Mouse (Mus musculus) MEL (cell line): ENCODE measurements around the gene Tubb2b. TPM values are rescaled to one million over a fixed set of nuclear protein-coding genes. Genes with fewer than 3 reads are reported as not detected.

Experiments
- DNase-seq: peaks from one replicate; pipeline ENCODE4 v3.0.0; 2011; ENCODE audit warnings: low read depth, low spot score
- H3K27ac ChIP-seq: 2 replicates; pipeline ENCODE4 v1.5.1; 2012; ENCODE audit warnings: low read depth, mild to moderate bottlenecking, control low read depth, low read length, moderate library complexity; ENCODE audit not compliant: control insufficient read depth
- H3K27me3 ChIP-seq, 2 experiments: fragments of 150-350 bp in 1 of 2; sonication (generic) in 1 of 2; 2 replicates each; pipeline ENCODE4 v1.6.1; 2012; ENCODE audit warnings: low read length in 2 of 2, mild to moderate bottlenecking in 2 of 2, improper control_type of control experiment in 1 of 2, moderate library complexity in 1 of 2; ENCODE audit not compliant: insufficient read depth in 2 of 2, control insufficient read depth in 1 of 2
- H3K36me3 ChIP-seq, 2 experiments: 2 replicates each; pipeline ENCODE4 v1.6.1; 2012 to 2014; ENCODE audit warnings: low read length in 2 of 2, improper control_type of control experiment in 1 of 2, inconsistent platforms in 1 of 2, mild to moderate bottlenecking in 1 of 2; ENCODE audit not compliant: insufficient read depth in 2 of 2, control insufficient read depth in 1 of 2
- H3K4me1 ChIP-seq, 2 experiments: fragments of 150-350 bp in 1 of 2; sonication (generic) in 1 of 2; 2 replicates each; pipeline ENCODE4 v1.6.1; 2012; ENCODE audit warnings: low read length in 2 of 2, improper control_type of control experiment in 1 of 2, mild to moderate bottlenecking in 1 of 2; ENCODE audit not compliant: insufficient read depth in 2 of 2, control insufficient read depth in 1 of 2
- H3K4me3 ChIP-seq, 2 experiments: fragments of 150-350 bp in 1 of 2; sonication (generic) in 1 of 2; 2 replicates each; pipeline ENCODE4 v1.5.1; 2012; ENCODE audit warnings: low read depth in 2 of 2, low read length in 2 of 2, mild to moderate bottlenecking in 2 of 2, moderate library complexity in 2 of 2, control low read depth in 1 of 2, improper control_type of control experiment in 1 of 2; ENCODE audit not compliant: control insufficient read depth in 1 of 2, insufficient read depth in 1 of 2
- H3K79me2 ChIP-seq: 2 replicates; pipeline ENCODE4 v1.6.1; 2012; ENCODE audit warnings: mild to moderate bottlenecking, low read length, moderate library complexity; ENCODE audit not compliant: control insufficient read depth, poor library complexity, insufficient read depth
- H3K9ac ChIP-seq: 2 replicates; pipeline ENCODE4 v1.6.1; 2012; ENCODE audit warnings: low read depth, mild to moderate bottlenecking, control low read depth, low read length, moderate library complexity; ENCODE audit not compliant: control insufficient read depth, poor library complexity, severe bottlenecking
- H3K9me3 ChIP-seq: fragments of 150-350 bp; sonication (generic); replicated peaks from 2 replicates; pipeline ENCODE4 v1.6.1; 2012; ENCODE audit warnings: mild to moderate bottlenecking, low read length, improper control_type of control experiment, moderate library complexity; ENCODE audit not compliant: insufficient read depth
- BHLHE40 ChIP-seq: IDR thresholded peaks from 2 replicates; pipeline ENCODE4 v1.6.1; 2012; ENCODE audit warnings: low read depth, mild to moderate bottlenecking, inconsistent platforms, low read length, improper control_type of control experiment, borderline replicate concordance
- CHD1 ChIP-seq: IDR thresholded peaks from 2 replicates; pipeline ENCODE4 v1.6.1; 2012; ENCODE audit warnings: low read depth, mild to moderate bottlenecking, inconsistent platforms, low read length, improper control_type of control experiment
- CTCF ChIP-seq, 3 experiments: IDR thresholded peaks in 2 of 3; conservative IDR thresholded peaks in 1 of 3; 2 replicates each; pipeline ENCODE4 v1.5.1; 2011 to 2012; ENCODE audit warnings: low read length in 3 of 3, low read depth in 2 of 3, mild to moderate bottlenecking in 2 of 3, improper control_type of control experiment in 1 of 3, inconsistent platforms in 1 of 3, mixed read lengths in 1 of 3, moderate library complexity in 1 of 3; ENCODE audit not compliant: control insufficient read depth in 1 of 3, insufficient read depth in 1 of 3, poor library complexity in 1 of 3, severe bottlenecking in 1 of 3
- E2F4 ChIP-seq: IDR thresholded peaks from 2 replicates; pipeline ENCODE4 v1.6.1; 2011; ENCODE audit warnings: low read depth, low read length, improper control_type of control experiment, borderline replicate concordance
- EP300 ChIP-seq, 2 experiments: IDR thresholded peaks; 2 replicates each; pipeline ENCODE4 v1.6.1; 2011; ENCODE audit warnings: improper control_type of control experiment in 2 of 2, low read length in 2 of 2, low read depth in 1 of 2, mild to moderate bottlenecking in 1 of 2
- ETS1 ChIP-seq: IDR thresholded peaks from 2 replicates; pipeline ENCODE4 v1.6.1; 2012; ENCODE audit warnings: low read depth, mild to moderate bottlenecking, inconsistent platforms, low read length, improper control_type of control experiment, moderate library complexity
- GATA1 ChIP-seq: IDR thresholded peaks from 2 replicates; pipeline ENCODE4 v1.6.1; 2011; ENCODE audit warnings: low read depth, low read length, improper control_type of control experiment
- HCFC1 ChIP-seq: IDR thresholded peaks from 2 replicates; pipeline ENCODE4 v1.6.1; 2012; ENCODE audit warnings: low read depth, mild to moderate bottlenecking, inconsistent platforms, low read length, improper control_type of control experiment, moderate library complexity
- JUND ChIP-seq: IDR thresholded peaks from 2 replicates; pipeline ENCODE4 v1.6.1; 2011; ENCODE audit warnings: low read depth, mild to moderate bottlenecking, improper control_type of control experiment, low read length
- KAT2A ChIP-seq: conservative IDR thresholded peaks from 2 replicates; pipeline ENCODE4 v1.6.1; 2012; ENCODE audit warnings: low read depth, low read length, improper control_type of control experiment, inconsistent platforms
- MAFK ChIP-seq: IDR thresholded peaks from 2 replicates; pipeline ENCODE4 v1.6.1; 2011; ENCODE audit warnings: low read depth, mild to moderate bottlenecking, low read length, improper control_type of control experiment, borderline replicate concordance
- MAX ChIP-seq: IDR thresholded peaks from 2 replicates; pipeline ENCODE4 v1.6.1; 2011; ENCODE audit warnings: low read length, improper control_type of control experiment
- MAZ ChIP-seq: IDR thresholded peaks from 2 replicates; pipeline ENCODE4 v1.6.1; 2012; ENCODE audit warnings: low read depth, mild to moderate bottlenecking, inconsistent platforms, low read length, improper control_type of control experiment
- MEF2A ChIP-seq: IDR thresholded peaks from 2 replicates; pipeline ENCODE4 v1.6.1; 2014; ENCODE audit warnings: low read depth, mild to moderate bottlenecking, inconsistent platforms, low read length, improper control_type of control experiment; ENCODE audit not compliant: poor library complexity, insufficient replicate concordance, severe bottlenecking; ENCODE audit errors: extremely low read depth
- MYB ChIP-seq: IDR thresholded peaks from 2 replicates; pipeline ENCODE4 v1.6.1; 2011; ENCODE audit warnings: mild to moderate bottlenecking, low read depth, low read length, improper control_type of control experiment
- MYC ChIP-seq: IDR thresholded peaks from 2 replicates; pipeline ENCODE4 v1.6.1; 2011; ENCODE audit warnings: low read depth, mild to moderate bottlenecking, low read length, improper control_type of control experiment, moderate library complexity
- NELFE ChIP-seq: IDR thresholded peaks from 2 replicates; pipeline ENCODE4 v1.6.1; 2011; ENCODE audit warnings: low read depth, low read length, improper control_type of control experiment
- NRF1 ChIP-seq: IDR thresholded peaks from 2 replicates; pipeline ENCODE4 v1.6.1; 2014; ENCODE audit warnings: low read depth, mild to moderate bottlenecking, inconsistent platforms, low read length, improper control_type of control experiment, moderate library complexity; ENCODE audit not compliant: poor library complexity, insufficient read depth, severe bottlenecking
- POLR2A ChIP-seq, 2 experiments: IDR thresholded peaks; 2 replicates each; pipeline ENCODE4 v1.6.1; 2011 to 2012; ENCODE audit warnings: low read length in 2 of 2, mild to moderate bottlenecking in 2 of 2, control low read depth in 1 of 2, improper control_type of control experiment in 1 of 2, low read depth in 1 of 2, moderate library complexity in 1 of 2; ENCODE audit not compliant: control insufficient read depth in 1 of 2, insufficient read depth in 1 of 2, poor library complexity in 1 of 2
- POLR2AphosphoS5 ChIP-seq: IDR thresholded peaks from 2 replicates; pipeline ENCODE4 v1.6.1; 2012; ENCODE audit warnings: low read depth, borderline replicate concordance, mild to moderate bottlenecking, inconsistent platforms, low read length, moderate library complexity, mixed read lengths
- RAD21 ChIP-seq: IDR thresholded peaks from 2 replicates; pipeline ENCODE4 v1.6.1; 2011; ENCODE audit warnings: mild to moderate bottlenecking, low read depth, low read length, improper control_type of control experiment
- RCOR1 ChIP-seq: IDR thresholded peaks from 2 replicates; pipeline ENCODE4 v1.6.1; 2012; ENCODE audit warnings: low read depth, mild to moderate bottlenecking, inconsistent platforms, low read length, improper control_type of control experiment
- SIN3A ChIP-seq: IDR thresholded peaks from 2 replicates; pipeline ENCODE4 v1.6.1; 2012; ENCODE audit warnings: low read length, improper control_type of control experiment, inconsistent platforms
- SMC3 ChIP-seq: IDR thresholded peaks from 2 replicates; pipeline ENCODE4 v1.6.1; 2011; ENCODE audit warnings: low read depth, low read length, improper control_type of control experiment
- TAL1 ChIP-seq: IDR thresholded peaks from 2 replicates; pipeline ENCODE4 v1.6.1; 2012; ENCODE audit warnings: mild to moderate bottlenecking, inconsistent platforms, low read length, moderate library complexity, mixed read lengths
- TBP ChIP-seq: IDR thresholded peaks from 2 replicates; pipeline ENCODE4 v1.8.0; 2011; ENCODE audit warnings: low read depth, low read length, improper control_type of control experiment
- UBTF ChIP-seq: IDR thresholded peaks from 2 replicates; pipeline ENCODE4 v1.6.1; 2012; ENCODE audit warnings: low read depth, mild to moderate bottlenecking, inconsistent platforms, low read length, improper control_type of control experiment, moderate library complexity, borderline replicate concordance; ENCODE audit not compliant: insufficient read depth
- USF1 ChIP-seq: IDR thresholded peaks from 2 replicates; pipeline ENCODE4 v1.6.1; 2014; ENCODE audit warnings: low read depth, mild to moderate bottlenecking, inconsistent platforms, low read length, improper control_type of control experiment, moderate library complexity
- USF2 ChIP-seq, 2 experiments: IDR thresholded peaks; 2 replicates each; pipeline ENCODE4 v1.6.1; 2011 to 2012; ENCODE audit warnings: improper control_type of control experiment in 2 of 2, low read length in 2 of 2, borderline replicate concordance in 1 of 2, inconsistent platforms in 1 of 2, low read depth in 1 of 2, mild to moderate bottlenecking in 1 of 2; ENCODE audit not compliant: insufficient read depth in 1 of 2
- ZC3H11A ChIP-seq: IDR thresholded peaks from 2 replicates; pipeline ENCODE4 v1.6.1; 2012; ENCODE audit warnings: low read depth, mild to moderate bottlenecking, inconsistent platforms, low read length, improper control_type of control experiment
- ZMIZ1 ChIP-seq: IDR thresholded peaks from 2 replicates; pipeline ENCODE4 v1.6.1; 2012; ENCODE audit warnings: low read depth, mild to moderate bottlenecking, inconsistent platforms, low read length, improper control_type of control experiment, moderate library complexity
- polyA plus RNA-seq, 2 experiments: library from polyadenylated mRNA; stranded (reverse) in 1 of 2; unstranded in 1 of 2; fragments of >175 nt in 1 of 2; fragments of >200 nt in 1 of 2; gene quantifications; 2 replicates each; pipeline versions ENCODE4 v1.2.1 to v1.2.4; 2012; ENCODE audit warnings: low replicate concordance in 2 of 2, low read depth in 1 of 2; ENCODE audit not compliant: insufficient read length in 2 of 2, insufficient read depth in 1 of 2, missing spikeins in 1 of 2
- total RNA-seq: library from RNA; depleted of rRNA; stranded (reverse); fragments of 300-350 nt; gene quantifications from 2 replicates; pipeline ENCODE4 v1.2.3, GENCODE M21; 2012

Gene Tubb2b
- total and polyA plus RNA-seq, 3 experiments = 1.4 to 10.6 TPM; not detected in 1

- no peak for DNase-seq
- no peaks in the 10 kb centered on the region for H3K9me3 ChIP-seq
Measured at GRCm38 (mm10) chr13:34079801-34080200, 50.5 kb downstream of the Tubb2b start.

GRCm38 (mm10) chr13:34078500-34079280 lies 51.6 kb downstream of the Tubb2b start:
- no peaks in the 10 kb centered on the region for H3K27me3 ChIP-seq
- H3K4me1 ChIP-seq = peaks cover 2 to 8% of the 10 kb centered on the region in 2 experiments; a peak in 3 of 4 replicates
- H3K9me3 ChIP-seq = no peaks in the 10 kb centered on the region
- H3K4me3 ChIP-seq = peak overlapping the region; percentile 59 to 89
- H3K36me3 ChIP-seq = peaks cover 0 to 4% of the 10 kb centered on the region in 2 experiments; a peak in 2 of 4 replicates
- peaks cover 6% of the 10 kb centered on the region for H3K79me2 ChIP-seq
- H3K9ac ChIP-seq = peak overlapping the region; percentile 73
- H3K27ac ChIP-seq = peak overlapping the region; percentile 39
- DNase-seq = peak; percentile 49
- TF ChIP-seq KAT2A (no peak), ZMIZ1 (no peak; the same call in 1 of the 2 replicates), MYC (peak; percentile 87), TAL1 (no peak), HCFC1 (no peak), CTCF (IDR thresholded peaks at IDR 0.05 in 2 of 3, conservative IDR thresholded peaks at IDR 0.05 in 1 of 3; ENCODE audit: control insufficient read depth in 1 of 3, insufficient read depth in 1 of 3, low read depth in 2 of 3, low read length in 3 of 3, poor library complexity in 1 of 3, severe bottlenecking in 1 of 3) (no peak), NELFE (no peak), RAD21 (no peak), SIN3A (0 out of 2 replicates have a peak, but pooled peaks have one; percentile 47), MEF2A (no peak), SMC3 (no peak), RCOR1 (no peak), TBP (peak; percentile 49; the same call in 1 of the 2 replicates), USF2 (IDR thresholded peaks at IDR 0.05; ENCODE audit: borderline replicate concordance in 1 of 2, insufficient read depth in 1 of 2, low read depth in 1 of 2, low read length in 2 of 2) (no peak), CHD1 (no peak), NRF1 (no peak), UBTF (no peak), MAX (peak; percentile 83), E2F4 (0 out of 2 replicates have a peak, but pooled peaks have one; percentile 43), POLR2AphosphoS5 (no peak), MAFK (no peak)

More at GRCm38 (mm10) chr13:34079801-34080200, 50.5 kb downstream of the Tubb2b start:
- H3K27me3 ChIP-seq = no peaks in the 10 kb centered on the region
- H3K36me3 ChIP-seq = peaks cover 0 to 4% of the 10 kb centered on the region in 2 experiments; a peak in 2 of 4 replicates
- TF ChIP-seq HCFC1 = no peak
- no peak for TF ChIP-seq ZC3H11A
- no peak for TF ChIP-seq NRF1
- no peak for TF ChIP-seq CTCF (IDR thresholded peaks at IDR 0.05 in 2 of 3, conservative IDR thresholded peaks at IDR 0.05 in 1 of 3; ENCODE audit: control insufficient read depth in 1 of 3, insufficient read depth in 1 of 3, low read depth in 2 of 3, low read length in 3 of 3, poor library complexity in 1 of 3, severe bottlenecking in 1 of 3)
- no peak for TF ChIP-seq UBTF
- no peak for TF ChIP-seq MYB
- TF ChIP-seq GATA1 = no peak
- no peak for TF ChIP-seq POLR2A (IDR thresholded peaks at IDR 0.05; ENCODE audit: control insufficient read depth in 1 of 2, insufficient read depth in 1 of 2, low read depth in 1 of 2, low read length in 2 of 2, poor library complexity in 1 of 2)
- TF ChIP-seq E2F4 = no peak
- TF ChIP-seq JUND = no peak
- no peak for TF ChIP-seq USF1
- TF ChIP-seq EP300 (IDR thresholded peaks at IDR 0.05; ENCODE audit: low read depth in 1 of 2, low read length in 2 of 2) = no peak
- TF ChIP-seq ETS1 = no peak
- TF ChIP-seq MEF2A = no peak
- TF ChIP-seq RCOR1 = no peak
- no peak for TF ChIP-seq SIN3A
- TF ChIP-seq BHLHE40 = no peak
- no peak for TF ChIP-seq CHD1
- TF ChIP-seq MAZ = no peak
- TF ChIP-seq, all 39 proteins: peak for 0
- Histone ChIP-seq H3K4me1 (peaks cover 2 to 8% of the 10 kb centered on the region in 2 experiments; a peak in 3 of 4 replicates), H3K9ac (no peak overlapping the region), H3K4me3 (no peak overlapping the region), H3K79me2 (peaks cover 6% of the 10 kb centered on the region), H3K27ac (no peak overlapping the region)
